Mouse (Mus musculus): ENCODE measurements around the gene Foxr1. TPM values are rescaled to one million over a fixed set of nuclear protein-coding genes. Genes with fewer than 3 reads are reported as not detected.

Gene Foxr1
- polyA plus RNA-seq, 1 experiment from 2014 or later: not detected

GRCm38 (mm10) chr9:44405011-44405410 lies 35.9 kb downstream of the Foxr1 start:
- Histone ChIP-seq H3K4me3 (ENCODE audit: low read depth, low read length) (no peak overlapping the region), H3K9ac (ENCODE audit: low read length) (no peak overlapping the region), H3K27me3 (ENCODE audit: control insufficient read depth, insufficient read depth, low read length) (no peaks in the 10 kb centered on the region), H3K4me1 (ENCODE audit: control insufficient read depth, insufficient read depth, low read length) (no peaks in the 10 kb centered on the region), H3K36me3 (ENCODE audit: control insufficient read depth, insufficient read depth, low read length) (peaks cover 33% of the 10 kb centered on the region), H3K4me2 (ENCODE audit: low read depth, severe bottlenecking) (no peak overlapping the region), H3K9me3 (ENCODE audit: control insufficient read depth, low read length) (no peaks in the 10 kb centered on the region), H3K27ac (replicated peaks; ENCODE audit: low read depth, low read length) (no peak overlapping the region)
- no peak for DNase-seq (ENCODE audit: low spot score)
- ATAC-seq (ENCODE audit: insufficient number of reproducible peaks, low FRiP score, low TSS enrichment, low read depth): no peak
- 79% methylated on average over 3 of the region's 3 CpGs for WGBS

GRCm38 (mm10) chr9:44401081-44401480 lies 39.9 kb downstream of the Foxr1 start:
- Histone ChIP-seq H3K4me3 (ENCODE audit: low read depth, low read length) (no peak overlapping the region), H3K9ac (ENCODE audit: low read length) (no peak overlapping the region), H3K36me3 (ENCODE audit: control insufficient read depth, insufficient read depth, low read length) (peaks cover 25% of the 10 kb centered on the region), H3K9me3 (ENCODE audit: control insufficient read depth, low read length) (no peaks in the 10 kb centered on the region), H3K27ac (replicated peaks; ENCODE audit: low read depth, low read length) (no peak overlapping the region), H3K27me3 (ENCODE audit: control insufficient read depth, insufficient read depth, low read length) (0 out of 2 replicates have a peak, but pooled peaks cover 2% of the 10 kb centered on the region), H3K4me2 (ENCODE audit: low read depth, severe bottlenecking) (no peak overlapping the region), H3K4me1 (ENCODE audit: control insufficient read depth, insufficient read depth, low read length) (peaks cover 9% of the 10 kb centered on the region; the same call in 1 of the 2 replicates)
- ATAC-seq (ENCODE audit: insufficient number of reproducible peaks, low FRiP score, low TSS enrichment, low read depth) (no peak), DNase-seq (ENCODE audit: low spot score) (no peak)
- 83% methylated on average over 4 of the region's 4 CpGs for WGBS

GRCm38 (mm10) chr9:44399795-44400114 lies 41.2 kb downstream of the Foxr1 start:
- H3K4me3 ChIP-seq (ENCODE audit: low read depth, low read length): no peak overlapping the region
- H3K27me3 ChIP-seq (ENCODE audit: control insufficient read depth, insufficient read depth, low read length): 0 out of 2 replicates have a peak, but pooled peaks cover 2% of the 10 kb centered on the region
- no peaks in the 10 kb centered on the region for H3K9me3 ChIP-seq (ENCODE audit: control insufficient read depth, low read length)
- peaks cover 9% of the 10 kb centered on the region; the same call in 1 of the 2 replicates for H3K4me1 ChIP-seq (ENCODE audit: control insufficient read depth, insufficient read depth, low read length)
- H3K36me3 ChIP-seq (ENCODE audit: control insufficient read depth, insufficient read depth, low read length): peaks cover 22% of the 10 kb centered on the region
- WGBS: 92% methylated on average over 6 of the region's 6 CpGs
- no peak overlapping the region for H3K27ac ChIP-seq (replicated peaks; ENCODE audit: low read depth, low read length)
- ATAC-seq (ENCODE audit: insufficient number of reproducible peaks, low FRiP score, low TSS enrichment, low read depth): no peak
- no peak overlapping the region for H3K9ac ChIP-seq (ENCODE audit: low read length)
- no peak for DNase-seq (ENCODE audit: low spot score)
- H3K4me2 ChIP-seq (ENCODE audit: low read depth, severe bottlenecking): no peak overlapping the region

- no peaks in the 10 kb centered on the region for H3K9me3 ChIP-seq (ENCODE audit: control insufficient read depth, low read length)
- ATAC-seq (ENCODE audit: insufficient number of reproducible peaks, low FRiP score, low TSS enrichment, low read depth) (no peak), DNase-seq (ENCODE audit: low spot score) (no peak)
- no peak overlapping the region for H3K4me2 ChIP-seq (ENCODE audit: low read depth, severe bottlenecking)
- no peak overlapping the region for H3K4me3 ChIP-seq (ENCODE audit: low read depth, low read length)
- peaks cover 21% of the 10 kb centered on the region for H3K36me3 ChIP-seq (ENCODE audit: control insufficient read depth, insufficient read depth, low read length)
- peaks cover 9% of the 10 kb centered on the region; the same call in 1 of the 2 replicates for H3K4me1 ChIP-seq (ENCODE audit: control insufficient read depth, insufficient read depth, low read length)
- H3K27me3 ChIP-seq (ENCODE audit: control insufficient read depth, insufficient read depth, low read length): 0 out of 2 replicates have a peak, but pooled peaks cover 2% of the 10 kb centered on the region
- WGBS: 84% methylated on average over 13 of the region's 13 CpGs
- H3K9ac ChIP-seq (ENCODE audit: low read length): no peak overlapping the region
- no peak overlapping the region for H3K27ac ChIP-seq (replicated peaks; ENCODE audit: low read depth, low read length)
Measured at GRCm38 (mm10) chr9:44399114-44399794, 41.7 kb downstream of the Foxr1 start.

- Histone ChIP-seq H3K4me2 (ENCODE audit: low read depth, severe bottlenecking) (no peak overlapping the region), H3K4me3 (ENCODE audit: low read depth, low read length) (no peak overlapping the region), H3K4me1 (ENCODE audit: control insufficient read depth, insufficient read depth, low read length) (peaks cover 9% of the 10 kb centered on the region; the same call in 1 of the 2 replicates), H3K36me3 (ENCODE audit: control insufficient read depth, insufficient read depth, low read length) (peaks cover 17% of the 10 kb centered on the region), H3K9ac (ENCODE audit: low read length) (no peak overlapping the region), H3K27ac (replicated peaks; ENCODE audit: low read depth, low read length) (no peak overlapping the region), H3K27me3 (ENCODE audit: control insufficient read depth, insufficient read depth, low read length) (0 out of 2 replicates have a peak, but pooled peaks cover 2% of the 10 kb centered on the region), H3K9me3 (ENCODE audit: control insufficient read depth, low read length) (no peaks in the 10 kb centered on the region)
- WGBS: 87% methylated on average over 9 of the region's 9 CpGs
- ATAC-seq (ENCODE audit: insufficient number of reproducible peaks, low FRiP score, low TSS enrichment, low read depth): no peak
- no peak for DNase-seq (ENCODE audit: low spot score)
Measured at GRCm38 (mm10) chr9:44398551-44398950, 42.4 kb downstream of the Foxr1 start.

GRCm38 (mm10) chr9:44398087-44398486 lies 42.8 kb downstream of the Foxr1 start:
- peaks cover 9% of the 10 kb centered on the region; the same call in 1 of the 2 replicates for H3K4me1 ChIP-seq (ENCODE audit: control insufficient read depth, insufficient read depth, low read length)
- H3K27ac ChIP-seq (replicated peaks; ENCODE audit: low read depth, low read length): no peak overlapping the region
- H3K9me3 ChIP-seq (ENCODE audit: control insufficient read depth, low read length): no peaks in the 10 kb centered on the region
- DNase-seq (ENCODE audit: low spot score) (no peak), ATAC-seq (ENCODE audit: insufficient number of reproducible peaks, low FRiP score, low TSS enrichment, low read depth) (no peak)
- no peak overlapping the region for H3K4me2 ChIP-seq (ENCODE audit: low read depth, severe bottlenecking)
- WGBS: 19% methylated on average over 4 of the region's 4 CpGs
- H3K36me3 ChIP-seq (ENCODE audit: control insufficient read depth, insufficient read depth, low read length): peaks cover 14% of the 10 kb centered on the region
- H3K27me3 ChIP-seq (ENCODE audit: control insufficient read depth, insufficient read depth, low read length): 0 out of 2 replicates have a peak, but pooled peaks cover 2% of the 10 kb centered on the region
- H3K9ac ChIP-seq (ENCODE audit: low read length): no peak overlapping the region
- no peak overlapping the region for H3K4me3 ChIP-seq (ENCODE audit: low read depth, low read length)

GRCm38 (mm10) chr9:44396684-44397411 lies 44.1 kb downstream of the Foxr1 start, which contains the start of gene Slc37a4:
Gene Slc37a4, plus strand, starts transcription at chr9:44396852.
- H3K9me3 ChIP-seq (ENCODE audit: control insufficient read depth, low read length): no peaks in the 10 kb centered on the region
- whole genome bisulfite sequencing: under 1% methylated on average over 43 of the region's 43 CpGs
- peak within 1 kb of the TSS; percentile 96 for H3K4me2 ChIP-seq (ENCODE audit: low read depth, severe bottlenecking)

GRCm38 (mm10) chr9:44391466-44391865 lies 49.5 kb downstream of the Foxr1 start:
- Histone ChIP-seq H3K36me3 (ENCODE audit: control insufficient read depth, insufficient read depth, low read length) (peaks cover 18% of the 10 kb centered on the region; the same call in 1 of the 2 replicates), H3K4me2 (ENCODE audit: low read depth, severe bottlenecking) (no peak overlapping the region), H3K4me3 (ENCODE audit: low read depth, low read length) (no peak overlapping the region), H3K4me1 (ENCODE audit: control insufficient read depth, insufficient read depth, low read length) (no peaks in the 10 kb centered on the region), H3K27me3 (ENCODE audit: control insufficient read depth, insufficient read depth, low read length) (no peaks in the 10 kb centered on the region), H3K9me3 (ENCODE audit: control insufficient read depth, low read length) (no peaks in the 10 kb centered on the region), H3K9ac (ENCODE audit: low read length) (no peak overlapping the region), H3K27ac (replicated peaks; ENCODE audit: low read depth, low read length) (no peak overlapping the region)
- ATAC-seq (ENCODE audit: insufficient number of reproducible peaks, low FRiP score, low TSS enrichment, low read depth): no peak
- WGBS: 46% methylated on average over 4 of the region's 4 CpGs
- peak; percentile 80 for DNase-seq (ENCODE audit: low spot score)

More at GRCm38 (mm10) chr9:44396684-44397411, 44.1 kb downstream of the Foxr1 start, which contains the start of gene Slc37a4:
- Histone ChIP-seq H3K4me3 (ENCODE audit: low read depth, low read length) (peak within 1 kb of the TSS; percentile 63), H3K27ac (replicated peaks; ENCODE audit: low read depth, low read length) (no peak within 1 kb of the TSS), H3K4me1 (ENCODE audit: control insufficient read depth, insufficient read depth, low read length) (peaks cover 9% of the 10 kb centered on the region; the same call in 1 of the 2 replicates), H3K27me3 (ENCODE audit: control insufficient read depth, insufficient read depth, low read length) (0 out of 2 replicates have a peak, but pooled peaks cover 2% of the 10 kb centered on the region), H3K9ac (ENCODE audit: low read length) (peak within 1 kb of the TSS; percentile 77), H3K36me3 (ENCODE audit: control insufficient read depth, insufficient read depth, low read length) (peaks cover 11% of the 10 kb centered on the region; the same call in 1 of the 2 replicates)
- DNase-seq (ENCODE audit: low spot score): peak; percentile 85
- ATAC-seq (ENCODE audit: insufficient number of reproducible peaks, low FRiP score, low TSS enrichment, low read depth): peak; percentile 91

All from limb, embryonic 11.5 days (tissue).